In the genomic region with DNA sequence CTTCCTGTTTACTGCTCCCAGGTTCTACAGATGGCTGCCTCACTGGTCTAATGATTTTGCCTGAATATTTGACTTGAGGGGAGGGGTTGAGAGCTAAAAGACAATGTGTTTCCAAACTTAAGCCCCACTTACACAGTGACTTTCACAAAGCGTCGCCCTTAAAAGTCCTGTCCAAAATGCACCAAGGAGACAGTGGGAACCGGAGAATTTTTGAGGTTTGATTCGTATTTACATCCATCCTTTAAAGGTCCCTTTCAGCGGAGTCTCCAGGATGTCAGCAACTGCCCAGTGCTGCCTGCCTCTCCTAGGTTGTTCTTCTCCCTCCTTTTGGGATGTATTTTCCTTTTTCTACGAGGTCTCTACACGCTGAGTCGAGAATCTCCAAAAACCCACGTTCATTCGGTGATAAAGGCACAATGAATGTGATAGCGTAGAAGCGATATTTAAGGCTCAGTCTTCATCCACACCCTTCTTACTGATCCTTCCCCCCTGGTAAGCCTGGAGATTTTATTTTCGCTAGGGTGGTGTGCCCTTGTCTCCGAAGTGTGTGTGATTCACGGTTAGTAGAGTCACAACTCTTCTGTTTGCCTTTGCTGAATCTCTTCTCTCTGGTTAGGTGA, we compare ENCODE assay signal across 9 mouse cellular contexts. TPM values are rescaled to one million over a fixed set of nuclear protein-coding genes. Genes with fewer than 3 reads are reported as not detected.
DNase-seq lines count a peak whose midpoint lies in the region; ATAC-seq and TF ChIP-seq lines count a peak whose summit lies in the region.
"Had no signal": no experiment of that assay in that cellular context is flagged by ENCODE, and none has a peak within 500 bp of the region (broad histone marks: within the 10 kb centered on the region; RNA-seq: fewer than 3 reads in every experiment).

No protein-coding gene starts in this region.

- H3K4me2 ChIP-seq in intestine, embryonic 14.5 days (ENCODE audit: low read length), result no peak overlapping the region
- no peak overlapping the region for H3K4me2 ChIP-seq in intestine, embryonic 16.5 days (ENCODE audit: low read depth, low read length)
- H3K4me2 ChIP-seq in forebrain, embryonic 15.5 days (replicated peaks), result peak overlapping the region; percentile 91
- H3K4me2 ChIP-seq in midbrain, embryonic 11.5 days, result peak overlapping the region; percentile 96

- H3K4me3 ChIP-seq in intestine, embryonic 14.5 days (ENCODE audit: low read depth, low read length), result peak overlapping the region; percentile 6; the same call in 1 of the 2 replicates
- H3K4me3 ChIP-seq in intestine, embryonic 16.5 days (ENCODE audit: low read length), result no peak overlapping the region
- peak overlapping the region; percentile 35; the same call in 1 of the 2 replicates for H3K4me3 ChIP-seq in E14TG2a.4 (replicated peaks; ENCODE audit: low read length)
- peak overlapping the region; percentile 66 for H3K4me3 ChIP-seq in forebrain, embryonic 15.5 days
- peak overlapping the region; percentile 77 for H3K4me3 ChIP-seq in midbrain, embryonic 11.5 days (ENCODE audit: low read depth, low read length)

- no peaks in the 10 kb centered on the region for H3K9me3 ChIP-seq in intestine, embryonic 14.5 days (ENCODE audit: control insufficient read depth, low read length)
- no peaks in the 10 kb centered on the region for H3K9me3 ChIP-seq in intestine, embryonic 16.5 days (ENCODE audit: control insufficient read depth, low read length)
- no peaks in the 10 kb centered on the region for H3K9me3 ChIP-seq in E14TG2a.4 (ENCODE audit: low read length)
- no peaks in the 10 kb centered on the region for H3K9me3 ChIP-seq in forebrain, embryonic 15.5 days
- H3K9me3 ChIP-seq in midbrain, embryonic 11.5 days (ENCODE audit: control insufficient read depth, low read length), result no peaks in the 10 kb centered on the region

- peaks cover 98% of the 10 kb centered on the region for H3K27me3 ChIP-seq in intestine, embryonic 14.5 days (replicated peaks; ENCODE audit: control insufficient read depth, insufficient read depth, low read length)
- H3K27me3 ChIP-seq in intestine, embryonic 16.5 days (replicated peaks; ENCODE audit: control insufficient read depth, insufficient read depth, low read length), result peaks cover 85% of the 10 kb centered on the region
- peaks cover 79% of the 10 kb centered on the region for H3K27me3 ChIP-seq in E14TG2a.4 (ENCODE audit: insufficient read depth, low read length)
- peaks cover 34% of the 10 kb centered on the region for H3K27me3 ChIP-seq in forebrain, embryonic 15.5 days
- H3K27me3 ChIP-seq in midbrain, embryonic 11.5 days (ENCODE audit: control insufficient read depth, insufficient read depth, low read length), result peaks cover 28% of the 10 kb centered on the region

- TF ChIP-seq CTCF in E14TG2a.4 (conservative IDR thresholded peaks at IDR 0.05; ENCODE audit: low read length), result no peak

- peak; percentile 68 for DNase-seq in intestine, embryonic 14.5 days (ENCODE audit: low spot score)
- DNase-seq in midbrain, embryonic 11.5 days (ENCODE audit: low spot score, missing footprints), result peak; percentile 94
- DNase-seq in cerebellum, postnatal 36 days, result no peak
- no peak for DNase-seq in ovary, postnatal 10 days (ENCODE audit: low spot score)

- no peak overlapping the region for H3K9ac ChIP-seq in intestine, embryonic 14.5 days (ENCODE audit: low read length)
- no peak overlapping the region for H3K9ac ChIP-seq in intestine, embryonic 16.5 days (ENCODE audit: low read depth, low read length)
- no peak overlapping the region for H3K9ac ChIP-seq in forebrain, embryonic 15.5 days (replicated peaks)
- peak overlapping the region; percentile 0; the same call in 1 of the 2 replicates for H3K9ac ChIP-seq in midbrain, embryonic 11.5 days (ENCODE audit: low read length)

- ATAC-seq in intestine, embryonic 14.5 days (replicated peaks; ENCODE audit: low FRiP score, low TSS enrichment, low read depth), result no peak
- ATAC-seq in intestine, embryonic 16.5 days, result no peak
- ATAC-seq in forebrain, embryonic 15.5 days (replicated peaks), result no peak
- no peak for ATAC-seq in midbrain, embryonic 11.5 days (ENCODE audit: low FRiP score)
- ATAC-seq in megakaryocyte progenitor cell, adult 5-6 weeks (replicated peaks; ENCODE audit: poor library complexity), result no peak

- H3K4me1 ChIP-seq in intestine, embryonic 14.5 days (replicated peaks; ENCODE audit: control insufficient read depth, insufficient read depth, low read length), result peaks cover 27% of the 10 kb centered on the region
- H3K4me1 ChIP-seq in intestine, embryonic 16.5 days (ENCODE audit: control insufficient read depth, insufficient read depth, low read length), result peaks cover 34% of the 10 kb centered on the region
- H3K4me1 ChIP-seq in E14TG2a.4 (replicated peaks; ENCODE audit: low read depth, low read length), result peaks cover 69% of the 10 kb centered on the region
- H3K4me1 ChIP-seq in forebrain, embryonic 15.5 days, result peaks cover 71% of the 10 kb centered on the region
- peaks cover 50% of the 10 kb centered on the region for H3K4me1 ChIP-seq in midbrain, embryonic 11.5 days (ENCODE audit: control insufficient read depth, insufficient read depth, low read length)

- no peak overlapping the region for H3K27ac ChIP-seq in intestine, embryonic 14.5 days (ENCODE audit: low read depth)
- no peak overlapping the region for H3K27ac ChIP-seq in intestine, embryonic 16.5 days (ENCODE audit: low read length)
- H3K27ac ChIP-seq in forebrain, embryonic 15.5 days (replicated peaks), result no peak overlapping the region
- no peak overlapping the region for H3K27ac ChIP-seq in midbrain, embryonic 11.5 days (ENCODE audit: low read depth, low read length)

- no peaks in the 10 kb centered on the region for H3K36me3 ChIP-seq in intestine, embryonic 14.5 days (ENCODE audit: control insufficient read depth, insufficient read depth, low read length)
- H3K36me3 ChIP-seq in intestine, embryonic 16.5 days (ENCODE audit: control insufficient read depth, insufficient read depth, low read length), result no peaks in the 10 kb centered on the region
- peaks cover 6% of the 10 kb centered on the region for H3K36me3 ChIP-seq in E14TG2a.4 (ENCODE audit: insufficient read depth, low read length)
- H3K36me3 ChIP-seq in forebrain, embryonic 15.5 days, result no peaks in the 10 kb centered on the region
- no peaks in the 10 kb centered on the region for H3K36me3 ChIP-seq in midbrain, embryonic 11.5 days (ENCODE audit: control insufficient read depth, insufficient read depth, low read length)

- WGBS in intestine, embryonic 14.5 days, result 1% methylated on average over 15 of the region's 15 CpGs
- 2% methylated on average over 15 of the region's 15 CpGs for WGBS in intestine, embryonic 16.5 days
- 3% methylated on average over 15 of the region's 15 CpGs for WGBS in forebrain, embryonic 15.5 days
- WGBS in midbrain, embryonic 11.5 days, result under 1% methylated on average over 15 of the region's 15 CpGs

RNA-seq across cellular contexts. Expression of a gene that starts 1.1 kb away (rescaled TPM):
- 0.69 and 0.71 TPM in 2 replicates for polyA plus RNA-seq in intestine, embryonic 14.5 days (2014; fragmentation: Nextera tagmentation; extraction: Ambion mirVana)
- polyA plus RNA-seq in intestine, embryonic 16.5 days (2015; fragmentation: Nextera tagmentation; extraction: Ambion mirVana), result 0.28 and 0.31 TPM in 2 replicates
- polyA plus RNA-seq in forebrain, embryonic 15.5 days (2015; fragmentation: Nextera tagmentation; extraction: Ambion mirVana), result 14.3 and 18.6 TPM in 2 replicates
- polyA plus RNA-seq in midbrain, embryonic 11.5 days (2014; fragmentation: Nextera tagmentation; extraction: Ambion mirVana), result 66.9 and 67.7 TPM in 2 replicates
- total RNA-seq in megakaryocyte progenitor cell, adult 5-6 weeks (2015), result 0.64 TPM in 1 of 2 replicates, not detected in the other
- total RNA-seq in megakaryocyte progenitor cell, adult 5-6 weeks (2017), result 0.37 TPM in 1 of 2 replicates, not detected in the other
- total RNA-seq: granulocyte monocyte progenitor cell, adult 5-6 weeks had no signal

Comparison
In these comparisons a context has a peak if more than half of its experiments do, and no peak if none do; other contexts are left out.
1. DNase-seq: peak in intestine, embryonic 14.5 days (single experiment) and midbrain, embryonic 11.5 days (single experiment); none in cerebellum, postnatal 36 days (0 of 2) and ovary, postnatal 10 days (single experiment).
2. H3K4me2 ChIP-seq: peak in forebrain, embryonic 15.5 days (single experiment) and midbrain, embryonic 11.5 days (single experiment); none in intestine, embryonic 14.5 days (single experiment) and intestine, embryonic 16.5 days (single experiment).